Mouse (Mus musculus): ENCODE measurements around the gene Lin7a.

GRCm38 (mm10) chr10:107240986-107241385 lies 30.5 kb upstream of the Lin7a start:
- TF ChIP-seq CTCF (IDR thresholded peaks at IDR 0.05; ENCODE audit: low read depth) (no peak), EP300 (IDR thresholded peaks at IDR 0.05; ENCODE audit: low read depth) (no peak)

All from liver, postnatal 0 days (tissue).